Mouse (Mus musculus) layer of hippocampus, adult 8-10 months (tissue): ENCODE data around the gene Rnf215. TPM values are rescaled to one million over a fixed set of nuclear protein-coding genes. Genes with fewer than 3 reads are reported as not detected.
"Not testable (repeated sequence)": the region's sequence is repeated elsewhere in the genome, so short reads cannot be mapped to it uniquely, and the experiment has no call there.

ENCODE experiments used
- DNase-seq, 2 experiments: peaks; one replicate each; pipeline ENCODE4 v3.0.0; 2022; ENCODE audit warnings: low spot score in 2 of 2
- total RNA-seq, 4 experiments: library from RNA; stranded (reverse); gene quantifications; 2 replicates each; pipeline ENCODE4 v1.2.4; 2022

Gene Rnf215
- total RNA-seq, 4 experiments from 2014 or later: 32.4 to 36.4 (median 35.0) TPM

GRCm38 (mm10) chr11:4143281-4144062 lies 8.5 kb downstream of the Rnf215 start:
- DNase-seq: no peak

- DNase-seq: no peak
Observed at GRCm38 (mm10) chr11:4146381-4146780, 11.4 kb downstream of the Rnf215 start.

DNA sequence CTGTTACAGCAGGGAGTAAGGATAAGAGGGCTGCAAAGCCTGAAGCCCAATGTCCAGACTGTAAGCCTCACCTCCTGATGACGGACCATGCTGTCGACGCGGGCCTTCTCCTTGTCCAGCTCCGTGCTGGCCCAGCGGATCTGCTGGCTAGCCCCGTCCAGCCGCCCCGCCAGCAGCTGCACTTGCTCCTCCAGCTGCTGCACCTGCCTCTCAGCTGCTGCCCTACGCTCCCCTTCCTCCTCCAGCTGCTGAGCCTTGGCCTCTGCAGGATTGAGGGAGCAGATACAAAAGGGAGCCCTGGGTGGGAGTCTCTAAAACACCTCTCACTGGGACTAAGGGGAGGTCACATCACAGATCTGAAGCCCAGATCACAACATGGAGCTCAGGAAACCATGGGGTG lies 12.1 kb downstream of the Rnf215 start:
- no peak for DNase-seq

- no peak for DNase-seq
Observed at GRCm38 (mm10) chr11:4148120-4148519, 13.1 kb downstream of the Rnf215 start.

- DNase-seq: no peak
Observed at GRCm38 (mm10) chr11:4148536-4149156, 13.6 kb downstream of the Rnf215 start.

GRCm38 (mm10) chr11:4149886-4150285 lies 14.9 kb downstream of the Rnf215 start:
- DNase-seq: no peak

DNA sequence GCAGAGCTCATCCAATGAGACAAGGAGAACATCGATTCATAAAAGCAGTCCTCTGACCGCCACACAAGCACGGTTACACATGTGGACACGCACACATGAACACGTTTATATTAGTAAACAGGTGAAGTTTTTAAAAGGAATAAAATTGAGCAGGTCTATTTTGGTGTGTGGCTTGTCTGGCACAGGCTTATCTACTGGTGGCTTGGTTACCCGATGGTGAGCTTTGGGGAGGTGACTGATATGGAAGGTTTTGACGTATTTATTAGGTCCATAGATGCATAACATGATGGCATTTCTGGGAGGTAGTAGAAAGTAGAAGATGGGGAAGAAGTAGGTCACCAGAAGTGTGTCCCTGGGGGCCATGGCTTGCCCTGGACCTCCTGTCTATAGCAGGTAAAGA lies 18.7 kb downstream of the Rnf215 start:
- DNase-seq: no peak

GRCm38 (mm10) chr11:4155641-4156040 lies 20.6 kb downstream of the Rnf215 start:
- peak in 1 of 2 experiments; percentile 38 for DNase-seq

GRCm38 (mm10) chr11:4158676-4159075 lies 23.7 kb downstream of the Rnf215 start:
- DNase-seq: no peak

GRCm38 (mm10) chr11:4159808-4160708 lies 25.1 kb downstream of the Rnf215 start, which contains the start of the genes Ccdc157 and Sf3a1:
Gene Ccdc157 (minus strand): TSS chr11:4160293.
Gene Sf3a1 (plus strand): TSS chr11:4160350.
- DNase-seq: peak; percentile 90 to 91

GRCm38 (mm10) chr11:4160758-4161480 lies 25.9 kb downstream of the Rnf215 start:
- DNase-seq: no peak

DNA sequence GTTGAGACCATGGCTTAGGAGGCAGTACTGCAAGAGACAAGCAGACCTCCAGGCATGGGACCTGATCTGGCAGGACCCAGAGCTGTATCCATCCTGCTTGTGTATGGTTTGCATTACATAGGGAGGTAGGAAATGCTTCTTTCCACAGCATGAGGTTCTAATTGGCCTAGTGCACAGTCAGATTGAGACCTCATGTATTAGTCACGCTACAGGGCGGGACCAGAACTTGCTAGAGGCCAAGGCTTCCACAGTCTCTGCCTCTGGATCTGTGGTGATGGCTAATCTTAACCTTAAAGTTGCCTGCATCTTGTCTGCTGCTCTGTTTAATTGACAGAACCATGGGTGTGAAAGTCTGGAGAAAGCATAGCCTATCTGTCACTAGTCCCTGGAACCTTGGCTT lies 29.7 kb downstream of the Rnf215 start:
- DNase-seq: no peak

GRCm38 (mm10) chr11:4166467-4167090 lies 31.6 kb downstream of the Rnf215 start:
- no peak for DNase-seq

GRCm38 (mm10) chr11:4174586-4174985 lies 39.6 kb downstream of the Rnf215 start:
- DNase-seq: peak; percentile 73 to 86

- no peak for DNase-seq
Observed at GRCm38 (mm10) chr11:4177716-4178115, 42.7 kb downstream of the Rnf215 start.

- DNase-seq: no peak
Observed at GRCm38 (mm10) chr11:4182061-4182460, 47.1 kb downstream of the Rnf215 start.

DNA sequence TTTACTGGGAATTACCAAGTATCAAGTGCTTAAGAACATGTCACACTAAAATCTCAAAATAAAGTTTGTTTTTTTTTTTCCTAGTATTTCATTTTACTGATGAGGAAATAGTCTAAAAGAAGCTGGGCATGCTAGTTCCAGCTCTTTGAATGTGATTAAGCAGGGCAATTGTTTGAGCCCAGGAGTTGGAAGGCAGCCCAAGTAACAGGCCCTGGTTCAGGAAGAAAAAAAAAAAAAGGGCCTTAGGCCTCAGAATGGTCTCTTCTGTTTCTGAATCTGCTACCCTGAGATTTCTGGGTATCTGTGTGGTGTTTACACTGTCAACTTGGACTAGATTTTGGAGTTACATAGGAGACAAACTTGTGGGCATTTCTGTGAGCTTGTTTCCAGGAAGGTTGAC lies 48.5 kb downstream of the Rnf215 start:
- no peak for DNase-seq

DNA sequence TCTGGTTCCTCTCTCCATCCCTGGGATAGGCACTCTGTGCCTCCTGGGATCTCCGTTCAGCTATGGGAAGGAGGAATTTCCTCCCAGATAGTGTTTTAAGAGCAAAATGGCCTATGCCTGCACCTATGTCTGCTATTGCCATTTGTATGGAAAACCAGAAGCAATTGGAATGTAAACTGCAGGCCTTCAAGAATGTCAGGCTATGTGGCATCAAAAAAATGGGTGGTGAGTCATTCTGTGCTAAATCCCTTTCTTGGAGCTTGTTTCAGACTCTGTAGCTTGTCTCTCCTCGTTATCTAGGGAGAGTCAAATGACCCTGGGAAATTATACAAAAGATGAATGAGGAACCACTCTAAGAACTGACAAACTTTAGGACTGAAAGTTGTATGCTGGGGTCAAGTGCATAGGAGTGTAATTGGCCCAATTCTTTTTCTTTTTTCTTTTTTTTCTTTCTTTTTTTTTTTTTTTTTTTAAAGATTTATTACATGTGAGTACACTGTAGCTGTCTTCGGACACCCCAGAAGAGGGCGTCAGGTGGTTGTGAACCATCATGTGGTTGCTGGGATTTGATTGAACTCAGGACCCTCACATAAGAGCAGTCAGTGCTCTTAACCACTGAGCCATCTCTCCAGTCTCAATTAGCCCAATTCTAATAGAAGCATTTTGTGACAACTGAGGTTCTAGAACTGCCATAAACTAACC lies 49.4 kb downstream of the Rnf215 start:
- DNase-seq: no peak

- not testable (repeated sequence) for DNase-seq
Observed at GRCm38 (mm10) chr11:4185480-4185879, 50.5 kb downstream of the Rnf215 start.
